Mouse (Mus musculus) kidney, embryonic 16.5 days (tissue): Measurements from ENCODE around the gene C1qtnf3. TPM values are rescaled to one million over a fixed set of nuclear protein-coding genes. Genes with fewer than 3 reads are reported as not detected.

Experiments
- ATAC-seq: fragments of 200-750 bp; cut with Nextera tagmentation; 2 replicates; pipeline ENCODE4 v1.8.0; 2017; ENCODE audit warnings: moderate TSS enrichment; ENCODE audit not compliant: low FRiP score, low TSS enrichment
- H3K27ac ChIP-seq: fragments of 300-500 bp; sonication (generic); 2 replicates; pipeline ENCODE4 v1.5.1; 2014; ENCODE audit warnings: low read length
- H3K27me3 ChIP-seq: fragments of 300-500 bp; sonication (generic); 2 replicates; pipeline ENCODE4 v1.6.1; 2014; ENCODE audit warnings: low read length, control low read depth, mixed read lengths; ENCODE audit not compliant: insufficient read depth
- H3K36me3 ChIP-seq: fragments of 300-500 bp; sonication (generic); 2 replicates; pipeline ENCODE4 v1.6.1; 2014; ENCODE audit warnings: low read length, control low read depth, mixed read lengths; ENCODE audit not compliant: insufficient read depth
- H3K4me1 ChIP-seq: fragments of 300-500 bp; sonication (generic); 2 replicates; pipeline ENCODE4 v1.6.1; 2014; ENCODE audit warnings: low read length, control low read depth, mixed read lengths; ENCODE audit not compliant: insufficient read depth
- H3K4me2 ChIP-seq: fragments of 300-500 bp; sonication (generic); replicated peaks from 2 replicates; pipeline ENCODE4 v1.6.1; 2014; ENCODE audit warnings: low read depth, low read length
- H3K4me3 ChIP-seq: fragments of 300-500 bp; sonication (generic); 2 replicates; pipeline ENCODE4 v1.5.1; 2014; ENCODE audit warnings: mild to moderate bottlenecking, low read length
- H3K9ac ChIP-seq: fragments of 300-500 bp; sonication (generic); replicated peaks from 2 replicates; pipeline ENCODE4 v1.6.1; 2014; ENCODE audit warnings: low read length
- H3K9me3 ChIP-seq: fragments of 300-500 bp; sonication (generic); 2 replicates; pipeline ENCODE4 v1.6.1; 2016; ENCODE audit warnings: low read length, control low read depth
- WGBS: fragments of 180-500 bp; shearing (Covaris S2); extraction: QIAGEN DNeasy Blood & Tissue Kit; methylation state at CpG from one replicate; pipeline ENCODE4 v1.1.7; 2014; 5-methylcytosine and 5-hydroxymethylcytosine counted together
- polyA plus RNA-seq: library from polyadenylated mRNA; unstranded; fragments of >200 nt; fragmentation: Nextera tagmentation; extraction: Ambion mirVana; gene quantifications from 2 replicates; pipeline ENCODE4 v1.2.1, GENCODE M21; 2015

C1qtnf3 gene
- polyA plus RNA-seq, 1 experiment from 2014 or later, result 15.1 TPM

DNA sequence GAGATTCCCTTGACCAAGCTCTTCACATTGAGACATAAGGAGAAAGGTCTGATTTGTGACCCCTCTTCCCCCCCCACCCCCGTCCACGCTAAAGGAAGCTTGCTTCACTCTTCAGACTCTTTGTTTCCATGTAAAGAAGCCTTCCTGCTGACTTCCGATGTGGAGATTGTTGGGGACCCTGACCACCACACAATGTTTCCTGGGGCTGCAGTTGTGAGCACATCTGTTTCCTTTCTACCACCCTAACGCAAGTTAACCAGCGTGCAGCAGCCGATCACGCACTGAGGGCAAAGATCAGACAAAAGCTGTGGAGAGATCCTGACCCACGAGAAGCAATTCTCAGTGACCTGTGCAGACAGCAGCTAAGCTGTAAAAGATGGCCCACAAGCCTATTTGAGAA lies 24.8 kb upstream of the C1qtnf3 start:
- Histone ChIP-seq H3K27ac (no peak overlapping the region), H3K9ac (no peak overlapping the region), H3K4me1 (no peaks in the 10 kb centered on the region), H3K36me3 (no peaks in the 10 kb centered on the region), H3K27me3 (no peaks in the 10 kb centered on the region), H3K9me3 (no peaks in the 10 kb centered on the region), H3K4me3 (no peak overlapping the region), H3K4me2 (no peak overlapping the region)
- peak; percentile 46; the same call in 1 of the 2 replicates for ATAC-seq
- WGBS, result 53% methylated on average over 8 of the region's 8 CpGs

GRCm38 (mm10) chr15:10928633-10929270 lies 23.4 kb upstream of the C1qtnf3 start:
- Histone ChIP-seq H3K36me3 (no peaks in the 10 kb centered on the region), H3K9me3 (no peaks in the 10 kb centered on the region), H3K4me2 (no peak overlapping the region), H3K4me1 (no peaks in the 10 kb centered on the region), H3K27me3 (no peaks in the 10 kb centered on the region), H3K27ac (no peak overlapping the region), H3K4me3 (no peak overlapping the region), H3K9ac (no peak overlapping the region)
- ATAC-seq, result no peak
- WGBS, result 96% methylated on average over 5 of the region's 5 CpGs

- Histone ChIP-seq H3K9me3 (no peaks in the 10 kb centered on the region), H3K4me1 (no peaks in the 10 kb centered on the region), H3K9ac (no peak overlapping the region), H3K27ac (no peak overlapping the region), H3K4me2 (no peak overlapping the region), H3K4me3 (no peak overlapping the region), H3K36me3 (no peaks in the 10 kb centered on the region), H3K27me3 (no peaks in the 10 kb centered on the region)
- WGBS, result 85% methylated on average over 1 of the region's 1 CpGs
- no peak for ATAC-seq
Measured at GRCm38 (mm10) chr15:10933930-10934329, 18.2 kb upstream of the C1qtnf3 start.

- no peak for ATAC-seq
- Histone ChIP-seq H3K9ac (no peak overlapping the region), H3K36me3 (no peaks in the 10 kb centered on the region), H3K4me2 (no peak overlapping the region), H3K27me3 (no peaks in the 10 kb centered on the region), H3K4me1 (no peaks in the 10 kb centered on the region), H3K9me3 (no peaks in the 10 kb centered on the region), H3K27ac (no peak overlapping the region), H3K4me3 (no peak overlapping the region)
- 73% methylated on average over 15 of the region's 15 CpGs for WGBS
Measured at GRCm38 (mm10) chr15:10940148-10941108, 11.7 kb upstream of the C1qtnf3 start.

GRCm38 (mm10) chr15:10941901-10942300 lies 10.2 kb upstream of the C1qtnf3 start:
- Histone ChIP-seq H3K9ac (no peak overlapping the region), H3K4me2 (no peak overlapping the region), H3K36me3 (no peaks in the 10 kb centered on the region), H3K9me3 (no peaks in the 10 kb centered on the region), H3K27ac (no peak overlapping the region), H3K27me3 (no peaks in the 10 kb centered on the region), H3K4me1 (no peaks in the 10 kb centered on the region), H3K4me3 (no peak overlapping the region)
- 66% methylated on average over 6 of the region's 6 CpGs for WGBS
- ATAC-seq, result no peak

GRCm38 (mm10) chr15:10947852-10948251 lies 4.3 kb upstream of the C1qtnf3 start:
- H3K4me2 ChIP-seq, result no peak overlapping the region
- WGBS, result 72% methylated on average over 1 of the region's 1 CpGs

DNA sequence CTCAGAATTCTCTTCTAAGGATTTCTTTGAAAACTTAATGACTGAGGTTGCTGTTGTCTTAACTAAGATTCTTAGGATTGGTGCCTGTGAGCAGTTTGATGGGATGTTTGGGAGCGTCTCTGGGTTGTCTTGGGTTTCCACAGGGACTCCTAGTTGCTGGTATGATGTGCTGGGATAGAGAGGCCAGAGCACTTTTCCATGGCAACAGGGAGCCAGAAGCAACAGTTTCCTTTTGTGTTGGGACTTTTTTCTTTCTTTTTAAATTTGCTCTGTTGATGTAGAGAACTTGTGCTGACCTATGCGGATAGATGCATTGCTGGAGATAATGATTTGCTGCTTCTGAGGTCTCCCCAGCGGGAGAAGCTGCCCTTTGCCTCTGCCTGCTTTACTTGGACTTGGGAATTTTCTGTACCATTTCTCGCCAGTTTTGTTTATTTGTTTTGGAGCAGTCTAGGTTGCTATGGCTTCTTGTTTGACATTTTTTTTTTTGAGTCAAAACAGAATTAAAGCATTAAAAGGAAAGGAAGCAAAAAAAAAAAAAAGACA lies 701 bp downstream of the C1qtnf3 start:
- peak; percentile 35; the same call in 1 of the 2 replicates for ATAC-seq
- peak overlapping the region; percentile 50 for H3K4me2 ChIP-seq
- peak overlapping the region; percentile 74 for H3K27ac ChIP-seq
- 34% methylated on average over 4 of the region's 4 CpGs for WGBS
- peak overlapping the region; percentile 11; the same call in 1 of the 2 replicates for H3K4me3 ChIP-seq
- peaks cover 20% of the 10 kb centered on the region for H3K4me1 ChIP-seq
- H3K36me3 ChIP-seq, result no peaks in the 10 kb centered on the region
- H3K9me3 ChIP-seq, result no peaks in the 10 kb centered on the region
- 0 out of 2 replicates have a peak overlapping the region, but pooled peaks have one; percentile 33 for H3K9ac ChIP-seq
- H3K27me3 ChIP-seq, result no peaks in the 10 kb centered on the region

More at GRCm38 (mm10) chr15:10947852-10948251, 4.3 kb upstream of the C1qtnf3 start:
- no peaks in the 10 kb centered on the region for H3K27me3 ChIP-seq
- no peak overlapping the region for H3K4me3 ChIP-seq
- H3K27ac ChIP-seq, result no peak overlapping the region
- H3K4me1 ChIP-seq, result peaks cover 10% of the 10 kb centered on the region
- no peaks in the 10 kb centered on the region for H3K36me3 ChIP-seq
- no peak for ATAC-seq
- no peaks in the 10 kb centered on the region for H3K9me3 ChIP-seq
- H3K9ac ChIP-seq, result no peak overlapping the region

DNA sequence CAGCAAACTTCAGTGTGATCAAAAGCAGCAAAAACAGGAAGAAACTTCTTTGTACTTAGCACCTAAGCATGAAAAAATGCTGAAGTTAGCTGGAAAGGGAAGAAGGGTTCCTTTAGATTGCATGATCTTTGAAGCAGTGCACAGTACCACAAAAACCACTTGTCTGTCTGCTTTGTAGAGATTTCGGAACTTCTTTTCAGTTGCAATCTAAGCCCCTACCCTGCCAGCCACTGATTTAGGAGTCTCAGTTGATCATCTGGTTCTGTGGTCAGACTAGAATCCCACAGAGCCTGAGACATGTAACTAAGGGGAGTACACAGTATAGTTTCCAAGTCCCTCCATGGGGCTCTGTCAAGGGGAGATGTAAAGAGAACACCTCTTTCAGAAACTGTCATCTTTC lies 1.3 kb downstream of the C1qtnf3 start:
- WGBS, result 71% methylated on average over 1 of the region's 1 CpGs

DNA sequence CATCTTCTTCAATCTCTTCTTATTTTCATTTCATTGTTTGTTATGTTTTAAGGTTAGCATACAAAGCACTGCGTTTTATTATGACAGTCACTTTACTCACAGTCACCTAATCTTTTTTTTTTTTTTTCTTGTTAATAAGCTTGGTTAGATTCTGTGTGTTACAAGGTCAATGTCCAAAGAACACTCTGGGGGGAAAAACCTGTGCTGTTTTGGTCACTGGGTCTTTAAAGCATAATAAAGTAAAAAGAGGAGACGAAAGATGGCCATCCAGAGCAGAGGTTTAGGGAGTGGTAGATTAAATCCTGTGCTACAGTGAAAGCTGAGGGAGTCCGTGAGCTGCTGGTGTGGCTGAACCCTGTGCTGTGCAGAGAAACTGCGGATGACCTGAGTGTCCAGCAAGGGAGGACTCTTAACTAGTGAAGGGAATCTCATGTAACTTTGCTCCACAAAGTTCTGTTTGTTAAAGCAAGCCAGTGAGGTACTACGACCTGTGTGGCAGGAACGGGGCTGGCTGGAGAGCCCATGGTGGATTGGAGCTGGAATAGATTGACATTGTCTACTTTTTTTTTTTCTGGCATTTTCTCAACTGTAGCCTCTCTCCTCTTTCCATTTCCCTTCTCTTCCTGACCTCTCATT lies 2.4 kb downstream of the C1qtnf3 start:
- 71% methylated on average over 6 of the region's 6 CpGs for WGBS
- no peak for ATAC-seq
- Histone ChIP-seq H3K36me3 (no peaks in the 10 kb centered on the region), H3K9me3 (no peaks in the 10 kb centered on the region), H3K27ac (peak overlapping the region; percentile 70), H3K4me3 (no peak overlapping the region), H3K27me3 (no peaks in the 10 kb centered on the region), H3K4me1 (peaks cover 20% of the 10 kb centered on the region), H3K4me2 (no peak overlapping the region), H3K9ac (no peak overlapping the region)

More for the DNA sequence above, 1.3 kb downstream of the C1qtnf3 start:
- no peak overlapping the region for H3K4me2 ChIP-seq
- no peak for ATAC-seq
- H3K27me3 ChIP-seq, result no peaks in the 10 kb centered on the region
- H3K4me1 ChIP-seq, result peaks cover 20% of the 10 kb centered on the region
- no peak overlapping the region for H3K4me3 ChIP-seq
- no peak overlapping the region for H3K9ac ChIP-seq
- peak overlapping the region; percentile 31 for H3K27ac ChIP-seq
- H3K36me3 ChIP-seq, result no peaks in the 10 kb centered on the region
- H3K9me3 ChIP-seq, result no peaks in the 10 kb centered on the region
